Mouse (Mus musculus): ENCODE data around the gene Ccdc17. TPM values are rescaled to one million over a fixed set of nuclear protein-coding genes. Genes with fewer than 3 reads are reported as not detected.

The Ccdc17 gene
- polyA plus RNA-seq, 1 experiment from 2014 or later: 5.7 TPM

GRCm38 (mm10) chr4:116638821-116639220, 42.4 kb downstream of the Ccdc17 start:
- no peaks in the 10 kb centered on the region for H3K4me1 ChIP-seq (ENCODE audit: control insufficient read depth, insufficient read depth, low read length)
- WGBS: 97% methylated on average over 6 of the region's 6 CpGs
- no peaks in the 10 kb centered on the region for H3K27me3 ChIP-seq (ENCODE audit: control insufficient read depth, insufficient read depth, low read length)
- no peak for ATAC-seq (ENCODE audit: low read depth)
- no peak overlapping the region for H3K9ac ChIP-seq (replicated peaks; ENCODE audit: low read depth, low read length)
- H3K36me3 ChIP-seq (ENCODE audit: control insufficient read depth, insufficient read depth, low read length): peaks cover 57% of the 10 kb centered on the region
- H3K27ac ChIP-seq (ENCODE audit: low read depth, low read length): no peak overlapping the region
- H3K4me3 ChIP-seq (ENCODE audit: low read depth, low read length): no peak overlapping the region
- H3K9me3 ChIP-seq (ENCODE audit: control insufficient read depth, low read length): no peaks in the 10 kb centered on the region
- no peak overlapping the region for H3K4me2 ChIP-seq (ENCODE audit: low read depth, low read length)

- ATAC-seq (ENCODE audit: low read depth): no peak
- Histone ChIP-seq H3K36me3 (ENCODE audit: control insufficient read depth, insufficient read depth, low read length) (peaks cover 44% of the 10 kb centered on the region), H3K4me2 (ENCODE audit: low read depth, low read length) (no peak overlapping the region)
These were observed 45.6 kb downstream of the Ccdc17 start for GRCm38 (mm10) chr4:116642071-116642470.

GRCm38 (mm10) chr4:116644326-116644725, 47.9 kb downstream of the Ccdc17 start:
- Histone ChIP-seq H3K4me1 (ENCODE audit: control insufficient read depth, insufficient read depth, low read length) (peaks cover 7% of the 10 kb centered on the region; the same call in 1 of the 2 replicates), H3K4me3 (ENCODE audit: low read depth, low read length) (no peak overlapping the region), H3K27ac (ENCODE audit: low read depth, low read length) (no peak overlapping the region), H3K9me3 (ENCODE audit: control insufficient read depth, low read length) (no peaks in the 10 kb centered on the region), H3K27me3 (ENCODE audit: control insufficient read depth, insufficient read depth, low read length) (no peaks in the 10 kb centered on the region), H3K4me2 (ENCODE audit: low read depth, low read length) (no peak overlapping the region), H3K9ac (replicated peaks; ENCODE audit: low read depth, low read length) (no peak overlapping the region), H3K36me3 (ENCODE audit: control insufficient read depth, insufficient read depth, low read length) (peaks cover 32% of the 10 kb centered on the region)
- WGBS: 63% methylated on average over 6 of the region's 6 CpGs
- ATAC-seq (ENCODE audit: low read depth): no peak

More at GRCm38 (mm10) chr4:116642071-116642470, 45.6 kb downstream of the Ccdc17 start:
- Histone ChIP-seq H3K27ac (ENCODE audit: low read depth, low read length) (no peak overlapping the region), H3K4me3 (ENCODE audit: low read depth, low read length) (no peak overlapping the region), H3K4me1 (ENCODE audit: control insufficient read depth, insufficient read depth, low read length) (no peaks in the 10 kb centered on the region), H3K9ac (replicated peaks; ENCODE audit: low read depth, low read length) (no peak overlapping the region), H3K27me3 (ENCODE audit: control insufficient read depth, insufficient read depth, low read length) (no peaks in the 10 kb centered on the region), H3K9me3 (ENCODE audit: control insufficient read depth, low read length) (no peaks in the 10 kb centered on the region)
- 96% methylated on average over 1 of the region's 1 CpGs for WGBS

- Histone ChIP-seq H3K27ac (ENCODE audit: low read depth, low read length) (no peak overlapping the region), H3K9ac (replicated peaks; ENCODE audit: low read depth, low read length) (no peak overlapping the region), H3K4me1 (ENCODE audit: control insufficient read depth, insufficient read depth, low read length) (peaks cover 14% of the 10 kb centered on the region), H3K4me2 (ENCODE audit: low read depth, low read length) (no peak overlapping the region), H3K27me3 (ENCODE audit: control insufficient read depth, insufficient read depth, low read length) (no peaks in the 10 kb centered on the region), H3K4me3 (ENCODE audit: low read depth, low read length) (no peak overlapping the region), H3K36me3 (ENCODE audit: control insufficient read depth, insufficient read depth, low read length) (peaks cover 22% of the 10 kb centered on the region), H3K9me3 (ENCODE audit: control insufficient read depth, low read length) (no peaks in the 10 kb centered on the region)
- WGBS: 95% methylated on average over 7 of the region's 7 CpGs
- no peak for ATAC-seq (ENCODE audit: low read depth)
These were observed 49.2 kb downstream of the Ccdc17 start for GRCm38 (mm10) chr4:116645624-116646023.

GRCm38 (mm10) chr4:116649411-116649810, 53.0 kb downstream of the Ccdc17 start:
- H3K4me3 ChIP-seq (ENCODE audit: low read depth, low read length): no peak overlapping the region
- no peaks in the 10 kb centered on the region for H3K27me3 ChIP-seq (ENCODE audit: control insufficient read depth, insufficient read depth, low read length)
- H3K36me3 ChIP-seq (ENCODE audit: control insufficient read depth, insufficient read depth, low read length): peaks cover 8% of the 10 kb centered on the region; the same call in 1 of the 2 replicates
- no peaks in the 10 kb centered on the region for H3K9me3 ChIP-seq (ENCODE audit: control insufficient read depth, low read length)
- peak overlapping the region; percentile 85 for H3K4me2 ChIP-seq (ENCODE audit: low read depth, low read length)
- 98% methylated on average over 2 of the region's 2 CpGs for WGBS
- H3K27ac ChIP-seq (ENCODE audit: low read depth, low read length): no peak overlapping the region
- peaks cover 14% of the 10 kb centered on the region for H3K4me1 ChIP-seq (ENCODE audit: control insufficient read depth, insufficient read depth, low read length)
- no peak for ATAC-seq (ENCODE audit: low read depth)
- no peak overlapping the region for H3K9ac ChIP-seq (replicated peaks; ENCODE audit: low read depth, low read length)

Other genes starting within 250 kb of the Ccdc17 start
- gene Mast2, start 132.5 kb upstream of the Ccdc17 start, polyA plus RNA-seq (2014; fragmentation: Nextera tagmentation; extraction: Ambion mirVana): 53.0 and 72.5 TPM in 2 replicates
- gene Ipp, start 89.1 kb upstream of the Ccdc17 start, polyA plus RNA-seq (2014; fragmentation: Nextera tagmentation; extraction: Ambion mirVana): 4.0 and 5.3 TPM in 2 replicates
- gene Tmem69, start 40.7 kb upstream of the Ccdc17 start, polyA plus RNA-seq (2014; fragmentation: Nextera tagmentation; extraction: Ambion mirVana): 28.1 and 29.5 TPM in 2 replicates
- gene Gpbp1l1, start 39.0 kb upstream of the Ccdc17 start, polyA plus RNA-seq (2014; fragmentation: Nextera tagmentation; extraction: Ambion mirVana): 18.5 and 22.4 TPM in 2 replicates
- gene Nasp, start 31.3 kb downstream of the Ccdc17 start, polyA plus RNA-seq (2014; fragmentation: Nextera tagmentation; extraction: Ambion mirVana): 90.6 and 105 TPM in 2 replicates
- gene Akr1a1, start 55.0 kb downstream of the Ccdc17 start, polyA plus RNA-seq (2014; fragmentation: Nextera tagmentation; extraction: Ambion mirVana): 710 and 714 TPM in 2 replicates
- 311 and 387 TPM in 2 replicates for gene Prdx1, start 88.9 kb downstream of the Ccdc17 start, polyA plus RNA-seq (2014; fragmentation: Nextera tagmentation; extraction: Ambion mirVana)
- 16.1 and 18.6 TPM in 2 replicates for gene Mmachc, start 111.8 kb downstream of the Ccdc17 start, polyA plus RNA-seq (2014; fragmentation: Nextera tagmentation; extraction: Ambion mirVana)
- 8.4 and 9.0 TPM in 2 replicates for gene Ccdc163, start 111.9 kb downstream of the Ccdc17 start, polyA plus RNA-seq (2014; fragmentation: Nextera tagmentation; extraction: Ambion mirVana)
- 2.8 and 3.7 TPM in 2 replicates for gene Tesk2, start 124.3 kb downstream of the Ccdc17 start, polyA plus RNA-seq (2014; fragmentation: Nextera tagmentation; extraction: Ambion mirVana)
- gene Toe1, start 211.0 kb downstream of the Ccdc17 start, polyA plus RNA-seq (2014; fragmentation: Nextera tagmentation; extraction: Ambion mirVana): 28.8 and 29.5 TPM in 2 replicates
- gene Mutyh, start 211.1 kb downstream of the Ccdc17 start, polyA plus RNA-seq (2014; fragmentation: Nextera tagmentation; extraction: Ambion mirVana): 4.8 and 7.0 TPM in 2 replicates
- 1.5 and 2.7 TPM in 2 replicates for gene Hpdl, start 225.1 kb downstream of the Ccdc17 start, polyA plus RNA-seq (2014; fragmentation: Nextera tagmentation; extraction: Ambion mirVana)

Data from neural tube, embryonic 14.5 days (tissue).